Mouse (Mus musculus) kidney, adult 2 months (tissue): ENCODE measurements around the gene B3gnt9.

Experiments used
- CTCF ChIP-seq: fragments of 200-500 bp; conservative IDR thresholded peaks from 2 replicates; pipeline ENCODE4 v1.5.1; 2011; ENCODE audit warnings: low read depth, mild to moderate bottlenecking, control low read depth, low read length, moderate library complexity, mixed read lengths; ENCODE audit not compliant: insufficient read depth, insufficient read length
- POLR2A ChIP-seq: fragments of 200-500 bp; IDR thresholded peaks from one replicate; pipeline ENCODE4 v1.6.1; 2011; ENCODE audit warnings: low read depth, low read length, control low read depth

DNA sequence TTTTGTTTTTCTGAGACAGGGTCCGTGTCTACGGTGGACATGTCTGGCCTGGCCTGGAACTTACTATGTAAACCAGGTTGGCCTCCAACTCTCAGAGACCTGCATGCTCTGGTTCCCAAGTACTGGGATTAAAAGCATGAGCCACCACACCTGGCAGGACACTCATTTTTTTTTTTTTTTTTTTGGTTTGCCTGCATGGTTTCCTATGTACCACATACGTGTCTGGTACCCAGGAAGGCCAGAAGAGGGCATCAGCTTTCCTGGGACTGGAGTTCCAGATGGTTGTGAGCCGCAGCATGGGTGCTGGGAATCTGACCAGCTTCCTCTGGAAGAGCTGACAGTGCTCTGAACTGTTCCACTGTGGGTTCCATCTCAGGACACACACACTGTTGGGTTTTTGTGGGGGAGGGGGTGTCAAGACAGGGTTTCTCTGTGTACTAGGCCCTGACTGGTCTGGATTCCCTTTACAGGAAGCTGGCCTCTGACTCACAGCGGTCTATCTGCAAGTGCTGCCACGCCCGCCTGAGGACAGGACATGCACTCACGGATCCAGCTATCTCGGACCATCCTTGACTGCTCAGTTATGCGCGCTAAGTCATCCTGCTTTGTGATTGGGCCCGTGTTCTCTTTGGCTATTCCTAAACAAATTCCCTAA is 6.5 kb upstream of the B3gnt9 start:
- no peak for TF ChIP-seq CTCF
- no peak for TF ChIP-seq POLR2A
